Mouse (Mus musculus): ENCODE measurements at regions not wholly inside any gene's neighbourhood (a gene's known extent, or its start where the extent isn't known, plus 50 kb on each side); places are given as distances from the start of the nearest gene placed in this dataset.

DNA sequence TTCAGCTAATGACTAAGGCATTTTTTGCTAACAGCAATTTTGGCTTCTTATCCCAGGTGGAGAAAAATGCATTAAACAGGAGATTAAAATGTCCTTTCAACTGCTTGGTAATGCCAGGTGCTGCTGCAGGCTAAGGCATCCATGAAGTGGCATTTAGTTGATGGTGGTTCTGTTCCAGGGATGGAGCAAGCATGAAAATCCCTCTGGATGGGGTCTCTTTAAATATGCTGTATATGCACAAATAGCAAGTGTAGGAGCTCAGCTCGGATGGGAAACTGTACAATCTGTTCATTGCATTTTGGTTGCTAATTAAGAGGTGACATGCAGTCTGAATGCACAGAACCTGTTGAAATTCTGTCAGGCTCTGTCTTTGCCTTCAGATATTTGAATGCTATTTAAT is 723.0 kb upstream of the Mef2c start:
- ATAC-seq: peak; percentile 53
- Histone ChIP-seq H3K9ac (no peak overlapping the region), H3K4me3 (ENCODE audit: low read depth, low read length) (no peak overlapping the region), H3K27me3 (ENCODE audit: insufficient read depth, low read length) (no peaks in the 10 kb centered on the region), H3K4me2 (ENCODE audit: low read depth) (no peak overlapping the region), H3K27ac (ENCODE audit: low read depth, low read length) (0 out of 2 replicates have a peak overlapping the region, but pooled peaks have one; percentile 1), H3K4me1 (ENCODE audit: insufficient read depth) (no peaks in the 10 kb centered on the region), H3K9me3 (ENCODE audit: low read length) (no peaks in the 10 kb centered on the region), H3K36me3 (ENCODE audit: insufficient read depth) (no peaks in the 10 kb centered on the region)
- DNase-seq: peak; percentile 43
- no peak for TF ChIP-seq CTCF (IDR thresholded peaks at IDR 0.05; ENCODE audit: low read depth)
- 20% methylated on average over 1 of the region's 1 CpGs for WGBS

All from forebrain, postnatal 0 days (tissue).